Mouse (Mus musculus): ENCODE results near the gene Card19. TPM values are rescaled to one million over a fixed set of nuclear protein-coding genes. Genes with fewer than 3 reads are reported as not detected.
A peak's percentile ranks its signal among the peaks of the same experiment; 100 is the strongest.

The Card19 gene
- polyA plus RNA-seq, 1 experiment from 2014 or later: 77.0 TPM

- H3K27me3 ChIP-seq (ENCODE audit: insufficient read depth, low read length): no peaks in the 10 kb centered on the region
- H3K4me2 ChIP-seq (ENCODE audit: low read length): no peak overlapping the region
- no peaks in the 10 kb centered on the region for H3K36me3 ChIP-seq (ENCODE audit: insufficient read depth, low read length)
- H3K9me3 ChIP-seq (replicated peaks; ENCODE audit: low read length): no peaks in the 10 kb centered on the region
- 37% methylated on average over 9 of the region's 9 CpGs for WGBS
- H3K27ac ChIP-seq: no peak overlapping the region
- ATAC-seq (replicated peaks; ENCODE audit: low FRiP score, low read depth) (no peak), DNase-seq (ENCODE audit: low spot score) (no peak)
- no peak overlapping the region for H3K9ac ChIP-seq (ENCODE audit: low read depth, low read length)
- H3K4me3 ChIP-seq (replicated peaks; ENCODE audit: low read depth, low read length): no peak overlapping the region
- H3K4me1 ChIP-seq (replicated peaks; ENCODE audit: insufficient read depth, low read length): no peaks in the 10 kb centered on the region
- no peak for TF ChIP-seq CTCF (IDR thresholded peaks at IDR 0.05; ENCODE audit: low read depth)
Measured at GRCm38 (mm10) chr13:49167081-49167480, 48.8 kb downstream of the Card19 start.

GRCm38 (mm10) chr13:49163645-49164044 is 52.2 kb downstream of the Card19 start:
- H3K9me3 ChIP-seq (replicated peaks; ENCODE audit: low read length): no peaks in the 10 kb centered on the region
- DNase-seq (ENCODE audit: low spot score): no peak
- 68% methylated on average over 7 of the region's 7 CpGs for WGBS
- no peak for ATAC-seq (replicated peaks; ENCODE audit: low FRiP score, low read depth)
- no peak overlapping the region for H3K27ac ChIP-seq
- H3K27me3 ChIP-seq (ENCODE audit: insufficient read depth, low read length): no peaks in the 10 kb centered on the region
- no peak overlapping the region for H3K4me2 ChIP-seq (ENCODE audit: low read length)
- H3K36me3 ChIP-seq (ENCODE audit: insufficient read depth, low read length): no peaks in the 10 kb centered on the region
- no peak overlapping the region for H3K4me3 ChIP-seq (replicated peaks; ENCODE audit: low read depth, low read length)
- TF ChIP-seq CTCF (IDR thresholded peaks at IDR 0.05; ENCODE audit: low read depth): no peak
- no peaks in the 10 kb centered on the region for H3K4me1 ChIP-seq (replicated peaks; ENCODE audit: insufficient read depth, low read length)
- H3K9ac ChIP-seq (ENCODE audit: low read depth, low read length): no peak overlapping the region

- DNase-seq (ENCODE audit: low spot score): no peak
- no peaks in the 10 kb centered on the region for H3K9me3 ChIP-seq (replicated peaks; ENCODE audit: low read length)
Measured at GRCm38 (mm10) chr13:49162722-49163121, 53.1 kb downstream of the Card19 start.

GRCm38 (mm10) chr13:49161236-49161635 is 54.6 kb downstream of the Card19 start:
- H3K9me3 ChIP-seq (replicated peaks; ENCODE audit: low read length): no peaks in the 10 kb centered on the region
- no peak overlapping the region for H3K4me2 ChIP-seq (ENCODE audit: low read length)
- no peaks in the 10 kb centered on the region for H3K36me3 ChIP-seq (ENCODE audit: insufficient read depth, low read length)
- 54% methylated on average over 2 of the region's 2 CpGs for WGBS
- DNase-seq (ENCODE audit: low spot score) (no peak), ATAC-seq (replicated peaks; ENCODE audit: low FRiP score, low read depth) (no peak)
- no peak overlapping the region for H3K9ac ChIP-seq (ENCODE audit: low read depth, low read length)
- TF ChIP-seq CTCF (IDR thresholded peaks at IDR 0.05; ENCODE audit: low read depth): peak; percentile 18; the same call in 1 of the 2 replicates
- no peaks in the 10 kb centered on the region for H3K4me1 ChIP-seq (replicated peaks; ENCODE audit: insufficient read depth, low read length)
- H3K4me3 ChIP-seq (replicated peaks; ENCODE audit: low read depth, low read length): no peak overlapping the region
- H3K27ac ChIP-seq: no peak overlapping the region
- H3K27me3 ChIP-seq (ENCODE audit: insufficient read depth, low read length): no peaks in the 10 kb centered on the region

More at GRCm38 (mm10) chr13:49162722-49163121, 53.1 kb downstream of the Card19 start:
- 65% methylated on average over 4 of the region's 4 CpGs for WGBS
- H3K9ac ChIP-seq (ENCODE audit: low read depth, low read length): no peak overlapping the region
- ATAC-seq (replicated peaks; ENCODE audit: low FRiP score, low read depth): no peak
- TF ChIP-seq CTCF (IDR thresholded peaks at IDR 0.05; ENCODE audit: low read depth): no peak
- no peaks in the 10 kb centered on the region for H3K4me1 ChIP-seq (replicated peaks; ENCODE audit: insufficient read depth, low read length)
- no peak overlapping the region for H3K4me3 ChIP-seq (replicated peaks; ENCODE audit: low read depth, low read length)
- no peaks in the 10 kb centered on the region for H3K27me3 ChIP-seq (ENCODE audit: insufficient read depth, low read length)
- no peaks in the 10 kb centered on the region for H3K36me3 ChIP-seq (ENCODE audit: insufficient read depth, low read length)
- H3K27ac ChIP-seq: no peak overlapping the region
- H3K4me2 ChIP-seq (ENCODE audit: low read length): no peak overlapping the region

DNA sequence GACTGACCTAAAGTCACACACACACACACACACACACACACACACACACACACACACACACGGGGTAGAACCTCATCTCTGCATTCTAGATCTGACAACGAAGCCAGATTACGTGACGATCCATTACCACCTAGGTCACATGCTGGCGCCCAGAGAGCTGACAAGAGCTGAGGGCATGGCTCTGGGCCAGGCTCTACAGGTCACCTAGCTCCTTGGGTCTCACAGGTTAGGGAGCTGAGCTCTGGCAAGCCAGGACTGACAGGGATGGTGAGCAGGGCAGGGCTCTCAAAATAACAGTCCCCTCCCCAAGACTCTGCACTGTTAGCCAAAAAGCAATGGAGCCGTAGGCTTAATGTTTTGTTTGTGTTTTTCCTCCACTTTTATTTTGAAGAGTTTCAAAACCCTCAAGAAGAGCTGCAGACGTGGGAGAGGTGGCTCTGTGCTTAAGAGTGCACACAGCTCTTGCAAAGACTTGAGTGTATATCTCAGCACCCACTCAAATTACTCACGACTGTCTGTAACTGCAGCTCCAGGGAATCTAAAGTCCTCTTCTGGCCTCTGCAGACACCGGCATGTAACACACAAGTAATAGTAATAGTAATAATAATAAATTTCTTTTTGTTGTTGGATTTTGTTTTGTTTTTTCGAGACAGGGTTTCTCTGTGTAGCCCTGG is 57.7 kb downstream of the Card19 start:
- Histone ChIP-seq H3K4me1 (replicated peaks; ENCODE audit: insufficient read depth, low read length) (no peaks in the 10 kb centered on the region; the same call in 1 of the 2 replicates), H3K4me3 (replicated peaks; ENCODE audit: low read depth, low read length) (no peak overlapping the region)
- TF ChIP-seq CTCF (IDR thresholded peaks at IDR 0.05; ENCODE audit: low read depth): no peak

GRCm38 (mm10) chr13:49156645-49157044 is 59.2 kb downstream of the Card19 start:
- WGBS: 77% methylated on average over 4 of the region's 4 CpGs
- Histone ChIP-seq H3K9ac (ENCODE audit: low read depth, low read length) (no peak overlapping the region), H3K27ac (no peak overlapping the region), H3K4me2 (ENCODE audit: low read length) (no peak overlapping the region), H3K36me3 (ENCODE audit: insufficient read depth, low read length) (no peaks in the 10 kb centered on the region), H3K9me3 (replicated peaks; ENCODE audit: low read length) (no peaks in the 10 kb centered on the region), H3K27me3 (ENCODE audit: insufficient read depth, low read length) (no peaks in the 10 kb centered on the region), H3K4me3 (replicated peaks; ENCODE audit: low read depth, low read length) (no peak overlapping the region), H3K4me1 (replicated peaks; ENCODE audit: insufficient read depth, low read length) (no peaks in the 10 kb centered on the region; the same call in 1 of the 2 replicates)
- TF ChIP-seq CTCF (IDR thresholded peaks at IDR 0.05; ENCODE audit: low read depth): peak; percentile 45
- DNase-seq (ENCODE audit: low spot score) (no peak), ATAC-seq (replicated peaks; ENCODE audit: low FRiP score, low read depth) (no peak)

More for the DNA sequence above, 57.7 kb downstream of the Card19 start:
- peak; percentile 39 for DNase-seq (ENCODE audit: low spot score)
- Histone ChIP-seq H3K9me3 (replicated peaks; ENCODE audit: low read length) (no peaks in the 10 kb centered on the region), H3K27me3 (ENCODE audit: insufficient read depth, low read length) (no peaks in the 10 kb centered on the region), H3K36me3 (ENCODE audit: insufficient read depth, low read length) (no peaks in the 10 kb centered on the region), H3K27ac (no peak overlapping the region), H3K9ac (ENCODE audit: low read depth, low read length) (no peak overlapping the region), H3K4me2 (ENCODE audit: low read length) (no peak overlapping the region)
- no peak; the same call in 1 of the 2 replicates for ATAC-seq (replicated peaks; ENCODE audit: low FRiP score, low read depth)
- 59% methylated on average over 10 of the region's 10 CpGs for WGBS
